Mouse (Mus musculus): ENCODE measurements around the gene Spats2l.

DNA sequence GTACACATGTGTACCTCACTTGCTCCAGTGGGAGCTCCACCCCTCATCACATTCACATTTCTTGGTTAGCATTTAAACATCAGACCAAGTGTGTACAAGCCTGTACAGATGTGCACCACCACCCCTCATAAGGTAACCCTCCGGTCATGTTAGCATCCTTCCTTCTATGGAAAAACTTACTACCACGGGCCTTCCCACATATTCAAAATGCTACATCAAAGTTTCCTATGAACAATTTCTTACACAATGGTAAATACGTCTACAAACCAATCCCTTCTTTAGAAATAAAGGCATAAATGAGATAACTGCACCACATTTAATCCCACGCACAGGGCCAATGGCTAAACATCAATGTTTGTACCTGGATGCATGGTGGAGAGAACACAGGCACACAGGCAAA is 178.5 kb downstream of the Spats2l start:
- no peak for TF ChIP-seq POLR2A (IDR thresholded peaks at IDR 0.05; ENCODE audit: insufficient read depth, low read depth, low read length)
- TF ChIP-seq EP300 (IDR thresholded peaks at IDR 0.05; ENCODE audit: insufficient read depth, low read depth, low read length): no peak
